Mouse (Mus musculus) T-cell, adult 66 days (primary cell): ENCODE measurements around the gene Cdip1. TPM values are rescaled to one million over a fixed set of nuclear protein-coding genes. Genes with fewer than 3 reads are reported as not detected.

ENCODE experiments used
- total RNA-seq, 2 experiments: library from RNA; stranded (reverse); gene quantifications; 3 replicates in 1 of 2; 4 replicates in 1 of 2; pipeline ENCODE4 v1.2.4; 2023

Gene Cdip1
- 10 to 100 TPM; 43.9 to 46.7 TPM for total RNA-seq

GRCm38 (mm10) chr16:4789810-4790559 lies at the start of gene Cdip1:
Cdip1 (minus strand) TSS chr16:4790292.

GRCm38 (mm10) chr16:4835191-4835590 lies 45.1 kb upstream of the Cdip1 start, which contains the start of gene 4930562C15Rik:
4930562C15Rik (plus strand) TSS chr16:4835416.

GRCm38 (mm10) chr16:4725780-4726527 lies 64.1 kb downstream of the Cdip1 start, which contains the start of gene Hmox2:
Hmox2 (plus strand) TSS chr16:4726361.

GRCm38 (mm10) chr16:4718753-4719518 lies 71.2 kb downstream of the Cdip1 start, which contains the start of gene Nmral1:
Nmral1 (minus strand) TSS chr16:4719356.

Other genes with a start within 250 kb of the Cdip1 start
- gene Srl, start 248.5 kb downstream of the Cdip1 start, total RNA-seq, result 1 to 10 TPM in 1 of 2 experiments, under 1 TPM in 1; 0.53 to 1.5 TPM
- gene Tfap4, start 230.4 kb downstream of the Cdip1 start, total RNA-seq, result 10 to 100 TPM; 24.3 to 24.8 TPM
- gene Glis2, start 195.6 kb downstream of the Cdip1 start, total RNA-seq, result under 1 TPM; 0.23 to 0.62 TPM
- 10 to 100 TPM; 46.5 to 52.6 TPM for gene Pam16, start 165.3 kb downstream of the Cdip1 start, total RNA-seq
- gene Vasn, start 150.4 kb downstream of the Cdip1 start, total RNA-seq, result not detected
- 10 to 100 TPM; 24.4 to 29.3 TPM for gene Dnaja3, start 150.3 kb downstream of the Cdip1 start, total RNA-seq
- gene Coro7, start 110.5 kb downstream of the Cdip1 start, total RNA-seq, result 100 to 1,000 TPM; 168 to 171 TPM
- gene Nmral1, start 70.9 kb downstream of the Cdip1 start, total RNA-seq, result 1 to 10 TPM; 3.0 to 3.2 TPM
- gene Hmox2, start 63.9 kb downstream of the Cdip1 start, total RNA-seq, result 10 to 100 TPM; 38.4 to 43.3 TPM
- gene 4930562C15Rik, start 45.1 kb upstream of the Cdip1 start, total RNA-seq, result not detected
- 100 to 1,000 TPM; 139 to 150 TPM for gene Ubald1, start 90.0 kb upstream of the Cdip1 start, total RNA-seq
- gene Mgrn1, start 96.0 kb upstream of the Cdip1 start, total RNA-seq, result 10 to 100 TPM; 62.5 to 70.5 TPM
- gene Nudt16l1, start 148.5 kb upstream of the Cdip1 start, total RNA-seq, result 10 to 100 TPM; 55.9 to 61.6 TPM
- 10 to 100 TPM; 62.4 to 77.5 TPM for gene Anks3, start 173.9 kb upstream of the Cdip1 start, total RNA-seq
- gene Sept12, start 207.6 kb upstream of the Cdip1 start, total RNA-seq, result not detected
- gene Smim22, start 217.0 kb upstream of the Cdip1 start, total RNA-seq, result not detected
- 10 to 100 TPM; 11.3 to 17.4 TPM for gene Rogdi, start 223.3 kb upstream of the Cdip1 start, total RNA-seq